Mouse (Mus musculus) liver, embryonic 14.5 days (tissue): ENCODE data around the gene Map2k4. TPM values are rescaled to one million over a fixed set of nuclear protein-coding genes. Genes with fewer than 3 reads are reported as not detected.

Experiments used
- ATAC-seq: fragments of 200-750 bp; cut with Nextera tagmentation; 2 replicates; pipeline ENCODE4 v1.8.0; 2017; ENCODE audit warnings: moderate number of reproducible peaks, mild to moderate bottlenecking, moderate library complexity; ENCODE audit not compliant: insufficient read depth
- DNase-seq, 3 experiments: peaks; one replicate each; pipeline ENCODE4 v3.0.0-alpha.2; 2012 to 2013; ENCODE audit warnings: low read depth in 3 of 3, low spot score in 3 of 3
- H3K27ac ChIP-seq: fragments of 300-500 bp; sonication (generic); 2 replicates; pipeline ENCODE4 v1.5.1; 2014; ENCODE audit warnings: moderate library complexity, mild to moderate bottlenecking, control low read depth, inconsistent platforms
- H3K27me3 ChIP-seq: fragments of 300-500 bp; sonication (generic); 2 replicates; pipeline ENCODE4 v1.6.1; 2014; ENCODE audit warnings: mild to moderate bottlenecking, low read length, moderate library complexity; ENCODE audit not compliant: control insufficient read depth, insufficient read depth
- H3K36me3 ChIP-seq: fragments of 300-500 bp; sonication (generic); replicated peaks from 2 replicates; pipeline ENCODE4 v1.6.1; 2014; ENCODE audit warnings: low read depth; ENCODE audit not compliant: control insufficient read depth, insufficient read depth
- H3K4me1 ChIP-seq, 2 experiments: fragments of 200-500 bp in 1 of 2; fragments of 300-500 bp in 1 of 2; sonication (generic) in 1 of 2; replicated peaks; 2 replicates each; pipeline ENCODE4 v1.6.1; 2012 to 2014; ENCODE audit warnings: antibody characterized with exemption in 1 of 2, inconsistent platforms in 1 of 2, low read length in 1 of 2; ENCODE audit not compliant: control insufficient read depth in 2 of 2, insufficient read depth in 2 of 2
- H3K4me2 ChIP-seq: fragments of 300-500 bp; sonication (generic); 2 replicates; pipeline ENCODE4 v1.6.1; 2014; ENCODE audit warnings: low read depth, mild to moderate bottlenecking, control low read depth, moderate library complexity
- H3K4me3 ChIP-seq, 2 experiments: fragments of 200-500 bp in 1 of 2; fragments of 300-500 bp in 1 of 2; sonication (generic) in 1 of 2; 2 replicates each; pipeline ENCODE4 v1.5.1; 2012 to 2014; ENCODE audit warnings: low read depth in 2 of 2, low read length in 2 of 2, mild to moderate bottlenecking in 2 of 2, control low read depth in 1 of 2, inconsistent platforms in 1 of 2, moderate library complexity in 1 of 2; ENCODE audit not compliant: insufficient read depth in 1 of 2
- H3K9ac ChIP-seq: fragments of 300-500 bp; sonication (generic); replicated peaks from 2 replicates; pipeline ENCODE4 v1.6.1; 2014; ENCODE audit warnings: mild to moderate bottlenecking, control low read depth, moderate library complexity
- H3K9me3 ChIP-seq: fragments of 300-500 bp; sonication (generic); 2 replicates; pipeline ENCODE4 v1.6.1; 2016; ENCODE audit warnings: low read length, mixed read lengths; ENCODE audit not compliant: control insufficient read depth
- CTCF ChIP-seq: IDR thresholded peaks from 2 replicates; pipeline ENCODE4 v1.5.1; 2016; ENCODE audit warnings: antibody characterized with exemption, low read depth, control low read depth
- EP300 ChIP-seq: IDR thresholded peaks from 2 replicates; pipeline ENCODE4 v1.6.1; 2016; ENCODE audit warnings: antibody characterized with exemption, low read depth
- WGBS: fragments of 180-500 bp; shearing (Covaris S2); extraction: QIAGEN DNeasy Blood & Tissue Kit; methylation state at CpG from one replicate; pipeline ENCODE4 v1.1.7; 2014; ENCODE audit not compliant: insufficient replicate concordance; 5-methylcytosine and 5-hydroxymethylcytosine counted together
- polyA plus RNA-seq, 2 experiments: library from polyadenylated mRNA; depleted of rRNA in 1 of 2; stranded (reverse) in 1 of 2; unstranded in 1 of 2; fragments of >200 nt; fragmentation: Nextera tagmentation in 1 of 2; extraction: Ambion mirVana in 1 of 2; gene quantifications; 2 replicates each; pipeline versions ENCODE4 v1.2.1 to v1.2.3; 2012 to 2014

Gene Map2k4
- polyA plus RNA-seq, 2 experiments: 15.8 to 37.0 TPM

DNA sequence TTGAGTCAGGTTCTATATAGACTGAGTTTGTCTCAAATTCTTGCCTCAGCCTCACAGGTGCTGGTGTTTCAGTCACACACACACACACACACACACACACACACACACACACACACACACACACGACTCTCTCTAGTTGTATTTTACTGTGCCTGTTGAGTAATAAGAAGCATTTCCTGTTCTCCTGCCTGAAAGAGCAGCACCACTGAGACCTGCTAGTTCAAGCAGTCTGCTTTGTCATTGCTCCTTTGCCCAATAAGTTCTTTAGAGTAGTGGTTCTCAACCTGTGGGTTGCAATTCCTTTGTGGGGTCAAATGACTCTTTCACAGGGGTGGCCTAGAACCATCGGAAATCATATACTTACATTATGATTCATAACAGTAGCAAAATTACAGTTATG lies 47.7 kb downstream of the Map2k4 start:
- ATAC-seq: peak; percentile 59; the same call in 1 of the 2 replicates
- TF ChIP-seq CTCF: no peak
- no peak for TF ChIP-seq EP300
- 39% methylated on average over 2 of the region's 2 CpGs for WGBS

DNA sequence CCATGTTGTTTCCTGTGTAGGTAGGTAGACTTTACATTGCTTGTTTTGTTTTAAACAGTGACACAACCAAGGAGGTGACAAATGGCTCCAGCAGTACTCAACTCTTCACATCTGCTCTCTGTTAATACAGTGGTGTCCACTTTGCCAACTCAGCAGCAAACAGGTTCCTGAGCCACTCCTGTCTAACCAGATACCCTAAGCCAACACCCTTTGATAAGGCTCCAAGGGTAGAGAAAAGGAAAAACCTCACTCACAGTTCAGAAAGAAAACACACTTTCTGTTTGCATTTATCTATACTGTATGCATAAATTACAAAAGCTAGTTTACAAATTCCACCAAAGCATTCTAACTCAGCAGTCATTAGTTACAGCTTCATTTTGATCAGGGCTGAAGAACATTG lies 48.2 kb downstream of the Map2k4 start:
- ATAC-seq (peak; percentile 90), DNase-seq (peak; percentile 36 to 48 (median 46))
- Histone ChIP-seq H3K9me3 (no peaks in the 10 kb centered on the region), H3K4me2 (peak overlapping the region; percentile 55), H3K36me3 (no peaks in the 10 kb centered on the region), H3K27me3 (no peaks in the 10 kb centered on the region), H3K4me1 (peaks cover 14 to 16% of the 10 kb centered on the region in 2 experiments), H3K27ac (peak overlapping the region; percentile 67), H3K4me3 (no peak overlapping the region), H3K9ac (no peak overlapping the region)
- TF ChIP-seq CTCF (no peak), EP300 (peak; percentile 27; the same call in 1 of the 2 replicates)

More for the DNA sequence above, 47.7 kb downstream of the Map2k4 start:
- Histone ChIP-seq H3K4me2 (peak overlapping the region; percentile 55), H3K4me3 (no peak overlapping the region), H3K9me3 (no peaks in the 10 kb centered on the region), H3K27me3 (no peaks in the 10 kb centered on the region), H3K27ac (peak overlapping the region; percentile 67), H3K36me3 (no peaks in the 10 kb centered on the region), H3K9ac (no peak overlapping the region), H3K4me1 (peaks cover 14 to 16% of the 10 kb centered on the region in 2 experiments)
- no peak for DNase-seq

DNA sequence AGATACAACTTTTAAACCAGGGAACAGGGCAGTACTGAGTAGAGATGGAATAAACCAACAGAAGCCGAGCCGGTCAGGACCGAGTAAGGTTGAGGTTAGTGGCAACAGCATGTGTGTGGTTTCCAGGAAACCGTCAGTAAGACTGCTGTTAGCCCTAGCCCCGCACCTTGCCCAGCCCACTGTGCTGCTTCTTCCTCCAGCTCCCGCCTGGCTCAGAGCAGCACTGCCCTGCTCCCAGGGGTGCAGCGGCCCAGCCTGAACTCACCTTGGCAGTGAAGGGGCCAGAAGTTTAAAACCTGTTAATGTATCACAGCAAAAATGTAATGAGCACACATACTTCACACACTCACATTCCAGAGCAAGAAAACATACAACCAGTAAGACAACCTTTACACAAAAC lies 53.4 kb downstream of the Map2k4 start:
- WGBS: 48% methylated on average over 7 of the region's 7 CpGs
- ATAC-seq: no peak
- Histone ChIP-seq H3K27me3 (no peaks in the 10 kb centered on the region), H3K36me3 (no peaks in the 10 kb centered on the region; the same call in 1 of the 2 replicates), H3K4me1 (peaks cover 3 to 5% of the 10 kb centered on the region in 2 experiments), H3K4me2 (no peak overlapping the region), H3K9me3 (no peaks in the 10 kb centered on the region), H3K9ac (no peak overlapping the region), H3K27ac (no peak overlapping the region), H3K4me3 (no peak overlapping the region)
- no peak for DNase-seq
- TF ChIP-seq CTCF (no peak), EP300 (no peak)

DNA sequence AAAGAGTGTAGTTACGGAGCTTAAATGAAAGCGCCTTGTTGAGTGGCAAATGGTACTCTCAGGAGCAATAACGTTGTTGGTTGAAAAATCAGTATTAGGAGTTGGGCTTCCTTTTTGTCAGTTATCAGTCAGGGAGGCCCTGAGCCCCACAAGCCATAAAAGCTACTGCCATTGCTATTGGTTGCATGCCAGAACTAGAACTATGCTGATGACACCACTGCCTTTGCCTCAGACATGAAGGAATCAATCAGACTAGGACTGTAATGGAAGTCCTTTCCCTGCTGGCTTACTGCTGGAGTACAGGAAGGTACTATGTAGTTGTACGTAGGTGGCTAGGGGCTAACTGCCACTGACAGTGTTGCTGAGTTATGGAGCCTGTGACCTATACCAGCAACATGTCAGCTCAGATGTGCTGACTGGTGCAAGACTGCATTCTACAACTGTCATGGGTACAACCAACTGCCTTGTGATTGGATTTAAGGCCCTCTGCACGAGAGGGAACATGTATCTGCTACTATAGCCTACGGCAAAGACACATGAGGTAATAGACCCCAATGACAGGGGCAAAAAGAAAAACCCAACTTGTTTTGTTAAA lies 58.4 kb downstream of the Map2k4 start:
- DNase-seq (no peak), ATAC-seq (no peak)
- Histone ChIP-seq H3K4me2 (no peak overlapping the region), H3K9ac (no peak overlapping the region), H3K4me3 (no peak overlapping the region), H3K27ac (no peak overlapping the region), H3K36me3 (no peaks in the 10 kb centered on the region; the same call in 1 of the 2 replicates), H3K9me3 (no peaks in the 10 kb centered on the region), H3K27me3 (no peaks in the 10 kb centered on the region), H3K4me1 (no peaks in the 10 kb centered on the region)
- TF ChIP-seq EP300 (no peak), CTCF (no peak)
- 86% methylated on average over 6 of the region's 6 CpGs for WGBS

DNA sequence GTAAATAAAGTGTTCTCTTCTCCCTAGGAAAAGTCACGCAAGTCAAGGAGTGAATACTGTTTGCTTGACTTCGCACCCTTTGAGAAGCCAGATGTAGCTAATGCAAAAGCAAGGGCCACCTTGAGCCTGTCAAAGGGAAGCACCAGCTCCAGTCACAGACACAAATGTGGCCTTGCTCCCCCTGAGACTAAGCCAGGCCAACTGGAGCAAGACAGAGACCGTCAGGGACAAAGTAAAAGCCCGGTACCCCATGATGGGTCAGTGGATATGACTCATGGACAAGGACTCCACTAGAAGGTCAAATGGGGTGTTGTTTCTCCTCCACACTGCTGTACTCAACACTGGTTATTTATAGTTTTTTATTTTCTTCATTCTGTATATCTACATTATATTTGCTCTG lies 59.2 kb downstream of the Map2k4 start:
- H3K27me3 ChIP-seq: no peaks in the 10 kb centered on the region
- no peaks in the 10 kb centered on the region for H3K9me3 ChIP-seq
- H3K4me2 ChIP-seq: no peak overlapping the region
- no peak for TF ChIP-seq CTCF
- no peak for TF ChIP-seq EP300
- 81% methylated on average over 4 of the region's 4 CpGs for WGBS
- no peak for DNase-seq
- no peak overlapping the region for H3K4me3 ChIP-seq
- no peak overlapping the region for H3K27ac ChIP-seq
- no peaks in the 10 kb centered on the region; the same call in 1 of the 2 replicates for H3K36me3 ChIP-seq
- no peak for ATAC-seq
- no peak overlapping the region for H3K9ac ChIP-seq
- no peaks in the 10 kb centered on the region for H3K4me1 ChIP-seq
